Mouse (Mus musculus) testis, postnatal 14 days (tissue): ENCODE results near the gene Lrrc4.

Source experiments
- DNase-seq: peaks from one replicate; pipeline ENCODE4 v3.0.0; 2021; ENCODE audit warnings: low spot score

Gene Lrrc4

GRCm38 (mm10) chr6:28854598-28854997, 23.1 kb upstream of the Lrrc4 start:
- DNase-seq: no peak

- no peak for DNase-seq
Observed at GRCm38 (mm10) chr6:28853654-28854053, 22.1 kb upstream of the Lrrc4 start.

GRCm38 (mm10) chr6:28853164-28853563, 21.6 kb upstream of the Lrrc4 start:
- DNase-seq: no peak

- DNase-seq: no peak
Observed at GRCm38 (mm10) chr6:28852342-28852741, 20.8 kb upstream of the Lrrc4 start.

- DNase-seq: no peak
Observed at GRCm38 (mm10) chr6:28850326-28850900, 18.9 kb upstream of the Lrrc4 start.

GRCm38 (mm10) chr6:28849317-28849716, 17.8 kb upstream of the Lrrc4 start:
- no peak for DNase-seq

GRCm38 (mm10) chr6:28848891-28849290, 17.3 kb upstream of the Lrrc4 start:
- DNase-seq: no peak

- DNase-seq: no peak
Observed at GRCm38 (mm10) chr6:28848285-28848794, 16.8 kb upstream of the Lrrc4 start.

- no peak for DNase-seq
Observed at GRCm38 (mm10) chr6:28847616-28848015, 16.1 kb upstream of the Lrrc4 start.

GRCm38 (mm10) chr6:28845610-28846009, 14.1 kb upstream of the Lrrc4 start:
- no peak for DNase-seq

GRCm38 (mm10) chr6:28842375-28843276, 11.1 kb upstream of the Lrrc4 start:
- DNase-seq: no peak

GRCm38 (mm10) chr6:28841569-28841968, 10.0 kb upstream of the Lrrc4 start:
- DNase-seq: no peak

- DNase-seq: no peak
Observed at GRCm38 (mm10) chr6:28836600-28836999, 5.1 kb upstream of the Lrrc4 start.

GRCm38 (mm10) chr6:28834046-28834445, 2.5 kb upstream of the Lrrc4 start:
- DNase-seq: no peak

- DNase-seq: peak; percentile 70
Observed at GRCm38 (mm10) chr6:28833380-28833822, 1.9 kb upstream of the Lrrc4 start.

GRCm38 (mm10) chr6:28832751-28833291, 1.3 kb upstream of the Lrrc4 start:
- peak; percentile 60 for DNase-seq

- peak; percentile 70 for DNase-seq
Observed at GRCm38 (mm10) chr6:28831854-28832750, 555 bp upstream of the Lrrc4 start.

- DNase-seq: no peak
Observed at GRCm38 (mm10) chr6:28830306-28830705, 1.2 kb downstream of the Lrrc4 start.

GRCm38 (mm10) chr6:28828593-28828992, 3.0 kb downstream of the Lrrc4 start:
- no peak for DNase-seq

GRCm38 (mm10) chr6:28827565-28827964, 4.0 kb downstream of the Lrrc4 start:
- DNase-seq: no peak

- DNase-seq: no peak
Observed at GRCm38 (mm10) chr6:28826689-28827389, 4.7 kb downstream of the Lrrc4 start.
